Mouse (Mus musculus) hindbrain, postnatal 0 days (tissue): Measurements from ENCODE around the gene 4931406C07Rik. TPM values are rescaled to one million over a fixed set of nuclear protein-coding genes. Genes with fewer than 3 reads are reported as not detected.
A peak's percentile ranks its signal among the peaks of the same experiment; 100 is the strongest.

Experiments
- ATAC-seq: fragments of 200-750 bp; cut with Nextera tagmentation; 2 replicates; pipeline ENCODE4 v1.8.0; 2017; ENCODE audit warnings: mild to moderate bottlenecking, moderate TSS enrichment, moderate library complexity
- DNase-seq: peaks from one replicate; pipeline ENCODE4 v3.0.0-alpha.2; 2015; ENCODE audit warnings: low spot score
- H3K27ac ChIP-seq: fragments of 300-500 bp; sonication (generic); 2 replicates; pipeline ENCODE4 v1.5.1; 2014; ENCODE audit warnings: mild to moderate bottlenecking
- H3K27me3 ChIP-seq: fragments of 300-500 bp; sonication (generic); 2 replicates; pipeline ENCODE4 v1.6.1; 2014; ENCODE audit warnings: low read length, mixed read lengths; ENCODE audit not compliant: insufficient read depth
- H3K36me3 ChIP-seq: fragments of 300-500 bp; sonication (generic); 2 replicates; pipeline ENCODE4 v1.6.1; 2014; ENCODE audit warnings: low read length, mixed read lengths; ENCODE audit not compliant: insufficient read depth
- H3K4me1 ChIP-seq: fragments of 300-500 bp; sonication (generic); 2 replicates; pipeline ENCODE4 v1.6.1; 2014; ENCODE audit warnings: antibody characterized with exemption, low read length, mixed read lengths; ENCODE audit not compliant: insufficient read depth
- H3K4me2 ChIP-seq: fragments of 300-500 bp; sonication (generic); 2 replicates; pipeline ENCODE4 v1.6.1; 2014; ENCODE audit warnings: low read depth, mild to moderate bottlenecking, low read length, moderate library complexity, mixed read lengths
- H3K4me3 ChIP-seq: fragments of 300-500 bp; sonication (generic); 2 replicates; pipeline ENCODE4 v1.5.1; 2014; ENCODE audit warnings: low read length
- H3K9ac ChIP-seq: fragments of 300-500 bp; sonication (generic); replicated peaks from 2 replicates; pipeline ENCODE4 v1.6.1; 2014; ENCODE audit warnings: mild to moderate bottlenecking, low read length, moderate library complexity, mixed read lengths
- H3K9me3 ChIP-seq: fragments of 300-500 bp; sonication (generic); 2 replicates; pipeline ENCODE4 v1.6.1; 2016; ENCODE audit warnings: low read length, mixed read lengths
- CTCF ChIP-seq: IDR thresholded peaks from 2 replicates; pipeline ENCODE4 v1.5.1; 2016; ENCODE audit warnings: antibody characterized with exemption, control low read depth, low read depth
- WGBS: fragments of 180-500 bp; shearing (Covaris S2); extraction: QIAGEN DNeasy Blood & Tissue Kit; methylation state at CpG from one replicate; pipeline ENCODE4 v1.1.7; 2014; 5-methylcytosine and 5-hydroxymethylcytosine counted together
- polyA plus RNA-seq: library from polyadenylated mRNA; unstranded; fragments of >200 nt; fragmentation: Nextera tagmentation; extraction: Ambion mirVana; gene quantifications from 2 replicates; pipeline ENCODE4 v1.2.1, GENCODE M21; 2015
- total RNA-seq: library from RNA; depleted of rRNA; stranded (reverse); fragments of >200 nt; gene quantifications from 2 replicates; pipeline ENCODE4 v1.2.3, GENCODE M21; 2014

4931406C07Rik gene
- total and polyA plus RNA-seq, 2 experiments from 2014 or later, result 11.0 to 14.8 TPM

- TF ChIP-seq CTCF, result no peak
- Histone ChIP-seq H3K4me1 (no peaks in the 10 kb centered on the region), H3K9me3 (no peaks in the 10 kb centered on the region), H3K9ac (no peak overlapping the region), H3K27me3 (no peaks in the 10 kb centered on the region), H3K4me2 (no peak overlapping the region), H3K27ac (no peak overlapping the region), H3K4me3 (no peak overlapping the region), H3K36me3 (no peaks in the 10 kb centered on the region)
- no peak for DNase-seq
- 84% methylated on average over 7 of the region's 7 CpGs for WGBS
- ATAC-seq, result no peak
These were observed 51.7 kb downstream of the 4931406C07Rik start for GRCm38 (mm10) chr9:15254501-15254900.

GRCm38 (mm10) chr9:15252196-15252595, 54.1 kb downstream of the 4931406C07Rik start:
- H3K27ac ChIP-seq, result no peak overlapping the region
- H3K4me3 ChIP-seq, result no peak overlapping the region
- 68% methylated on average over 7 of the region's 7 CpGs for WGBS
- H3K36me3 ChIP-seq, result no peaks in the 10 kb centered on the region
- no peak overlapping the region for H3K4me2 ChIP-seq
- no peaks in the 10 kb centered on the region for H3K4me1 ChIP-seq
- ATAC-seq (no peak), DNase-seq (no peak)
- H3K9ac ChIP-seq, result no peak overlapping the region
- no peaks in the 10 kb centered on the region for H3K27me3 ChIP-seq
- H3K9me3 ChIP-seq, result no peaks in the 10 kb centered on the region
- TF ChIP-seq CTCF, result no peak

GRCm38 (mm10) chr9:15250376-15250775, 55.9 kb downstream of the 4931406C07Rik start:
- no peaks in the 10 kb centered on the region for H3K27me3 ChIP-seq
- no peaks in the 10 kb centered on the region for H3K9me3 ChIP-seq
- no peaks in the 10 kb centered on the region for H3K36me3 ChIP-seq
- no peak overlapping the region for H3K4me3 ChIP-seq
- no peaks in the 10 kb centered on the region for H3K4me1 ChIP-seq
- no peak overlapping the region for H3K4me2 ChIP-seq
- no peak for ATAC-seq
- no peak for DNase-seq
- 68% methylated on average over 7 of the region's 7 CpGs for WGBS
- no peak overlapping the region for H3K27ac ChIP-seq
- no peak for TF ChIP-seq CTCF
- H3K9ac ChIP-seq, result no peak overlapping the region

GRCm38 (mm10) chr9:15245319-15246075, 60.8 kb downstream of the 4931406C07Rik start:
- Histone ChIP-seq H3K4me2 (no peak overlapping the region), H3K36me3 (no peaks in the 10 kb centered on the region), H3K4me1 (no peaks in the 10 kb centered on the region), H3K27ac (no peak overlapping the region), H3K9me3 (no peaks in the 10 kb centered on the region), H3K27me3 (no peaks in the 10 kb centered on the region), H3K4me3 (no peak overlapping the region), H3K9ac (no peak overlapping the region)
- TF ChIP-seq CTCF, result no peak
- 80% methylated on average over 14 of the region's 14 CpGs for WGBS
- ATAC-seq, result no peak
- DNase-seq, result no peak

- no peak for TF ChIP-seq CTCF
- DNase-seq, result no peak
- H3K9ac ChIP-seq, result no peak overlapping the region
- no peak for ATAC-seq
- H3K27ac ChIP-seq, result no peak overlapping the region
- WGBS, result 92% methylated on average over 1 of the region's 1 CpGs
- no peaks in the 10 kb centered on the region for H3K9me3 ChIP-seq
- peaks cover 14% of the 10 kb centered on the region; the same call in 1 of the 2 replicates for H3K4me1 ChIP-seq
- no peaks in the 10 kb centered on the region for H3K36me3 ChIP-seq
- H3K27me3 ChIP-seq, result no peaks in the 10 kb centered on the region
- H3K4me3 ChIP-seq, result no peak overlapping the region
- no peak overlapping the region for H3K4me2 ChIP-seq
These were observed 64.1 kb downstream of the 4931406C07Rik start for GRCm38 (mm10) chr9:15242130-15242529.

- no peak overlapping the region for H3K4me3 ChIP-seq
- no peaks in the 10 kb centered on the region for H3K27me3 ChIP-seq
- no peak overlapping the region for H3K9ac ChIP-seq
- 55% methylated on average over 9 of the region's 9 CpGs for WGBS
- no peak overlapping the region for H3K27ac ChIP-seq
- DNase-seq (peak; percentile 68), ATAC-seq (no peak)
- H3K4me2 ChIP-seq, result no peak overlapping the region
- no peaks in the 10 kb centered on the region for H3K36me3 ChIP-seq
- no peaks in the 10 kb centered on the region for H3K9me3 ChIP-seq
- H3K4me1 ChIP-seq, result peaks cover 14% of the 10 kb centered on the region; the same call in 1 of the 2 replicates
- peak; percentile 68 for TF ChIP-seq CTCF
These were observed 64.7 kb downstream of the 4931406C07Rik start for GRCm38 (mm10) chr9:15241596-15241939.

- Histone ChIP-seq H3K27ac (no peak overlapping the region), H3K4me3 (no peak overlapping the region), H3K9ac (no peak overlapping the region), H3K36me3 (no peaks in the 10 kb centered on the region), H3K4me2 (no peak overlapping the region), H3K27me3 (no peaks in the 10 kb centered on the region), H3K9me3 (no peaks in the 10 kb centered on the region), H3K4me1 (peaks cover 14% of the 10 kb centered on the region; the same call in 1 of the 2 replicates)
- no peak for TF ChIP-seq CTCF
- DNase-seq (no peak), ATAC-seq (no peak)
- WGBS, result 69% methylated on average over 6 of the region's 6 CpGs
These were observed 65.2 kb downstream of the 4931406C07Rik start for GRCm38 (mm10) chr9:15240863-15241595.
